ENCODE assay signal across 13 mouse cellular contexts in genomic region chr2:173448546-173449187, GRCm38 (mm10).
A peak's percentile ranks its signal among the peaks of the same experiment; 100 is the strongest.
DNase-seq lines count a peak whose midpoint lies in the region; ATAC-seq and TF ChIP-seq lines count a peak whose summit lies in the region.
"Had no signal": no experiment of that assay in that cellular context is flagged by ENCODE, and none has a peak within 500 bp of the region (broad histone marks: within the 10 kb centered on the region; RNA-seq: fewer than 3 reads in every experiment).

No protein-coding gene starts in this region.

- no peak overlapping the region for H3K4me3 ChIP-seq in kidney, embryonic 16.5 days (ENCODE audit: low read length)
- no peak overlapping the region for H3K4me3 ChIP-seq in kidney, adult 2 months (ENCODE audit: insufficient read depth, low read depth, low read length)
- H3K4me3 ChIP-seq in cerebellum, adult 2 months (replicated peaks; ENCODE audit: insufficient read depth, low read depth, low read length) = no peak overlapping the region

- no peaks in the 10 kb centered on the region for H3K36me3 ChIP-seq in kidney, embryonic 16.5 days (ENCODE audit: insufficient read depth, low read length)
- H3K36me3 ChIP-seq in kidney, adult 2 months (ENCODE audit: control insufficient read depth, insufficient read depth, low read length) = no peaks in the 10 kb centered on the region

- H3K27me3 ChIP-seq in kidney, embryonic 16.5 days (ENCODE audit: insufficient read depth, low read length) = no peaks in the 10 kb centered on the region
- H3K27me3 ChIP-seq in kidney, adult 2 months (replicated peaks; ENCODE audit: control insufficient read depth, insufficient read depth, low read length) = no peaks in the 10 kb centered on the region
- no peaks in the 10 kb centered on the region; the same call in 1 of the 2 replicates for H3K27me3 ChIP-seq in cerebellum, adult 2 months (ENCODE audit: control insufficient read depth, insufficient read depth, low read length)

- peaks cover 22% of the 10 kb centered on the region for H3K4me1 ChIP-seq in kidney, embryonic 16.5 days (ENCODE audit: insufficient read depth, low read length)
- H3K4me1 ChIP-seq in kidney, adult 2 months (ENCODE audit: control insufficient read depth, insufficient read depth, low read length) = no peaks in the 10 kb centered on the region
- H3K4me1 ChIP-seq in cerebellum, adult 2 months (ENCODE audit: control insufficient read depth, insufficient read depth, low read length) = no peaks in the 10 kb centered on the region

- DNase-seq in kidney, adult 2 months = no peak
- peak; percentile 21 for DNase-seq in 416B (ENCODE audit: low read depth)
- DNase-seq in naive thymus-derived CD4-positive, alpha-beta T cell, adult 2 months (ENCODE audit: low read depth) = peak; percentile 68
- DNase-seq in gastrocnemius, postnatal 14 days = no peak
- DNase-seq in cerebellum, adult 2 months = no peak
- DNase-seq: adrenal gland, postnatal 25 days; embryo, embryonic 11 days; right cerebral cortex, postnatal 25 days had no signal

- H3K9ac ChIP-seq in kidney, embryonic 16.5 days (replicated peaks; ENCODE audit: low read length) = no peak overlapping the region

- H3K4me2 ChIP-seq in kidney, embryonic 16.5 days (replicated peaks; ENCODE audit: low read depth, low read length) = no peak overlapping the region
- H3K4me2 ChIP-seq: liver, embryonic 11.5 days had no signal

- TF ChIP-seq CTCF in kidney, adult 2 months (conservative IDR thresholded peaks at IDR 0.05; ENCODE audit: insufficient read depth, insufficient read length, low read depth, low read length) = no peak
- TF ChIP-seq CTCF in cerebellum, adult 2 months (IDR thresholded peaks at IDR 0.05; ENCODE audit: borderline replicate concordance, insufficient read depth, low read depth, low read length) = no peak

- WGBS in kidney, embryonic 16.5 days = 76% methylated on average over 11 of the region's 11 CpGs
- 80% methylated on average over 11 of the region's 11 CpGs for WGBS in kidney, adult 2 months
- WGBS in cerebellum, adult 2 months = 85% methylated on average over 11 of the region's 11 CpGs

- ATAC-seq in kidney, embryonic 16.5 days (ENCODE audit: low FRiP score, low TSS enrichment) = no peak
- peak; percentile 26 for ATAC-seq in activated CD4-positive, CD25-positive, alpha-beta regulatory T cell, adult 4 months
- ATAC-seq: hindbrain, embryonic 16.5 days had no signal

- intact Hi-C loops in gastrocnemius, postnatal 14 days (cut with DNase I; ENCODE audit: low total_unique reads) = no loop called here

- no peak for TF ChIP-seq POLR2A in kidney, adult 2 months (IDR thresholded peaks at IDR 0.05; ENCODE audit: low read depth, low read length)
- TF ChIP-seq POLR2A in cerebellum, adult 2 months (IDR thresholded peaks at IDR 0.05; ENCODE audit: borderline replicate concordance, insufficient read depth, low read length) = no peak

- H3K27ac ChIP-seq in kidney, embryonic 16.5 days (ENCODE audit: low read length) = peak overlapping the region; percentile 44; the same call in 1 of the 2 replicates
- H3K27ac ChIP-seq in kidney, adult 2 months (ENCODE audit: insufficient read depth, low read depth, low read length) = no peak overlapping the region
- H3K27ac ChIP-seq in cerebellum, adult 2 months (ENCODE audit: insufficient read depth, low read length) = no peak overlapping the region
- H3K27ac ChIP-seq: macrophage had no signal

- peaks cover 10% of the 10 kb centered on the region; the same call in 1 of the 2 replicates for H3K9me3 ChIP-seq in kidney, embryonic 16.5 days (ENCODE audit: low read length)

Comparison
In these comparisons a context has a peak if more than half of its experiments do, and no peak if none do; other contexts are left out.
1. DNase-seq: peak in 416B (single experiment) and naive thymus-derived CD4-positive, alpha-beta T cell, adult 2 months (single experiment); none in kidney, adult 2 months (single experiment), gastrocnemius, postnatal 14 days (single experiment) and cerebellum, adult 2 months (0 of 2).